Mouse (Mus musculus) hindbrain, embryonic 13.5 days (tissue): ENCODE results near the gene Tnik. TPM values are rescaled to one million over a fixed set of nuclear protein-coding genes. Genes with fewer than 3 reads are reported as not detected.
A peak's percentile ranks its signal among the peaks of the same experiment; 100 is the strongest.

ENCODE experiments used
- ATAC-seq: fragments of 200-750 bp; cut with Nextera tagmentation; 2 replicates; pipeline ENCODE4 v1.8.0; 2017; ENCODE audit warnings: moderate TSS enrichment; ENCODE audit not compliant: low FRiP score
- H3K27ac ChIP-seq: fragments of 300-500 bp; sonication (generic); 2 replicates; pipeline ENCODE4 v1.5.1; 2015; ENCODE audit warnings: inconsistent platforms, mild to moderate bottlenecking, moderate library complexity
- H3K27me3 ChIP-seq: fragments of 300-500 bp; sonication (generic); 2 replicates; pipeline ENCODE4 v1.6.1; 2015; ENCODE audit warnings: mild to moderate bottlenecking, inconsistent platforms
- H3K36me3 ChIP-seq: fragments of 300-500 bp; sonication (generic); 2 replicates; pipeline ENCODE4 v1.6.1; 2015; ENCODE audit warnings: mild to moderate bottlenecking, inconsistent platforms
- H3K4me1 ChIP-seq: fragments of 300-500 bp; sonication (generic); replicated peaks from 2 replicates; pipeline ENCODE4 v1.6.1; 2015; ENCODE audit warnings: inconsistent platforms
- H3K4me2 ChIP-seq: fragments of 300-500 bp; sonication (generic); 2 replicates; pipeline ENCODE4 v1.6.1; 2015; ENCODE audit warnings: inconsistent platforms, mild to moderate bottlenecking, moderate library complexity
- H3K4me3 ChIP-seq: fragments of 300-500 bp; sonication (generic); 2 replicates; pipeline ENCODE4 v1.5.1; 2015; ENCODE audit warnings: mild to moderate bottlenecking, inconsistent platforms
- H3K9ac ChIP-seq: fragments of 300-500 bp; sonication (generic); 2 replicates; pipeline ENCODE4 v1.6.1; 2015; ENCODE audit warnings: mild to moderate bottlenecking, inconsistent platforms
- H3K9me3 ChIP-seq: fragments of 300-500 bp; sonication (generic); 2 replicates; pipeline ENCODE4 v1.6.1; 2016; ENCODE audit warnings: inconsistent platforms
- WGBS: fragments of 180-500 bp; shearing (Covaris S2); methylation state at CpG from one replicate; pipeline ENCODE4 v1.1.7; 2015; 5-methylcytosine and 5-hydroxymethylcytosine counted together
- polyA plus RNA-seq: library from polyadenylated mRNA; unstranded; fragments of >200 nt; fragmentation: Nextera tagmentation; extraction: Ambion mirVana; gene quantifications from 2 replicates; pipeline ENCODE4 v1.2.1, GENCODE M21; 2015

The Tnik gene
- polyA plus RNA-seq, 1 experiment from 2014 or later: 73.6 TPM

- no peak for ATAC-seq
- H3K9me3 ChIP-seq: no peaks in the 10 kb centered on the region
- no peaks in the 10 kb centered on the region for H3K4me1 ChIP-seq
- H3K4me2 ChIP-seq: no peak overlapping the region
- H3K27ac ChIP-seq: no peak overlapping the region
- H3K36me3 ChIP-seq: no peaks in the 10 kb centered on the region
- no peaks in the 10 kb centered on the region for H3K27me3 ChIP-seq
- WGBS: 92% methylated on average over 4 of the region's 4 CpGs
- no peak overlapping the region for H3K9ac ChIP-seq
- no peak overlapping the region for H3K4me3 ChIP-seq
These were observed 26.3 kb upstream of the Tnik start for GRCm38 (mm10) chr3:28236689-28237088.

- whole genome bisulfite sequencing: 69% methylated on average over 2 of the region's 2 CpGs
These were observed 24.9 kb upstream of the Tnik start for GRCm38 (mm10) chr3:28238136-28238535.

GRCm38 (mm10) chr3:28242561-28242960 lies 20.5 kb upstream of the Tnik start:
- no peak overlapping the region for H3K9ac ChIP-seq
- no peak overlapping the region for H3K27ac ChIP-seq
- H3K36me3 ChIP-seq: no peaks in the 10 kb centered on the region
- whole genome bisulfite sequencing: 87% methylated on average over 2 of the region's 2 CpGs
- no peak overlapping the region for H3K4me3 ChIP-seq
- no peaks in the 10 kb centered on the region for H3K4me1 ChIP-seq
- H3K4me2 ChIP-seq: no peak overlapping the region
- no peak for ATAC-seq
- H3K27me3 ChIP-seq: no peaks in the 10 kb centered on the region
- H3K9me3 ChIP-seq: no peaks in the 10 kb centered on the region

More at GRCm38 (mm10) chr3:28238136-28238535, 24.9 kb upstream of the Tnik start:
- H3K4me3 ChIP-seq: no peak overlapping the region
- H3K9me3 ChIP-seq: no peaks in the 10 kb centered on the region
- no peaks in the 10 kb centered on the region for H3K36me3 ChIP-seq
- no peak overlapping the region for H3K27ac ChIP-seq
- no peaks in the 10 kb centered on the region for H3K4me1 ChIP-seq
- no peak overlapping the region for H3K4me2 ChIP-seq
- H3K27me3 ChIP-seq: no peaks in the 10 kb centered on the region
- no peak overlapping the region for H3K9ac ChIP-seq
- no peak for ATAC-seq

GRCm38 (mm10) chr3:28244244-28244890 lies 18.6 kb upstream of the Tnik start:
- Histone ChIP-seq H3K27ac (no peak overlapping the region), H3K4me3 (no peak overlapping the region), H3K9me3 (no peaks in the 10 kb centered on the region), H3K27me3 (no peaks in the 10 kb centered on the region), H3K36me3 (no peaks in the 10 kb centered on the region), H3K9ac (no peak overlapping the region), H3K4me1 (no peaks in the 10 kb centered on the region), H3K4me2 (no peak overlapping the region)
- no peak for ATAC-seq
- 80% methylated on average over 5 of the region's 5 CpGs for WGBS

- Histone ChIP-seq H3K9ac (no peak overlapping the region), H3K4me1 (no peaks in the 10 kb centered on the region), H3K9me3 (no peaks in the 10 kb centered on the region), H3K27me3 (no peaks in the 10 kb centered on the region), H3K4me2 (no peak overlapping the region), H3K36me3 (no peaks in the 10 kb centered on the region), H3K27ac (no peak overlapping the region), H3K4me3 (no peak overlapping the region)
- ATAC-seq: no peak
- 69% methylated on average over 3 of the region's 3 CpGs for WGBS
These were observed 14.6 kb upstream of the Tnik start for GRCm38 (mm10) chr3:28248255-28248957.

- WGBS: 90% methylated on average over 7 of the region's 7 CpGs
- H3K27me3 ChIP-seq: no peaks in the 10 kb centered on the region
- no peaks in the 10 kb centered on the region for H3K4me1 ChIP-seq
- no peak overlapping the region for H3K4me3 ChIP-seq
- no peak for ATAC-seq
- no peak overlapping the region for H3K27ac ChIP-seq
- no peaks in the 10 kb centered on the region for H3K9me3 ChIP-seq
- no peak overlapping the region for H3K9ac ChIP-seq
- H3K4me2 ChIP-seq: no peak overlapping the region
- no peaks in the 10 kb centered on the region for H3K36me3 ChIP-seq
These were observed 7.3 kb upstream of the Tnik start for GRCm38 (mm10) chr3:28255711-28256110.

GRCm38 (mm10) chr3:28262371-28263001 lies 528 bp upstream of the Tnik start:
- H3K36me3 ChIP-seq: no peaks in the 10 kb centered on the region
- peak overlapping the region; percentile 80 for H3K4me2 ChIP-seq
- peak overlapping the region; percentile 97 for H3K27ac ChIP-seq
- peak overlapping the region; percentile 98 for H3K9ac ChIP-seq
- no peaks in the 10 kb centered on the region for H3K27me3 ChIP-seq
- H3K4me3 ChIP-seq: peak overlapping the region; percentile 82
- no peaks in the 10 kb centered on the region for H3K9me3 ChIP-seq
- WGBS: under 1% methylated on average over 32 of the region's 33 CpGs
- peak; percentile 67 for ATAC-seq
- peaks cover 31% of the 10 kb centered on the region for H3K4me1 ChIP-seq

GRCm38 (mm10) chr3:28263948-28264840 lies 1.2 kb downstream of the Tnik start:
- Histone ChIP-seq H3K27ac (peak overlapping the region; percentile 97), H3K4me3 (peak overlapping the region; percentile 82), H3K9me3 (no peaks in the 10 kb centered on the region), H3K27me3 (no peaks in the 10 kb centered on the region), H3K36me3 (no peaks in the 10 kb centered on the region), H3K4me2 (peak overlapping the region; percentile 80), H3K9ac (peak overlapping the region; percentile 98), H3K4me1 (peaks cover 46% of the 10 kb centered on the region)
- ATAC-seq: peak; percentile 30
- 2% methylated on average over 26 of the region's 26 CpGs for whole genome bisulfite sequencing

GRCm38 (mm10) chr3:28264841-28265150 lies 1.8 kb downstream of the Tnik start:
- H3K36me3 ChIP-seq: no peaks in the 10 kb centered on the region
- 15% methylated on average over 5 of the region's 5 CpGs for WGBS
- H3K9ac ChIP-seq: peak overlapping the region; percentile 98
- no peaks in the 10 kb centered on the region for H3K27me3 ChIP-seq
- ATAC-seq: no peak
- peak overlapping the region; percentile 97 for H3K27ac ChIP-seq
- no peaks in the 10 kb centered on the region for H3K9me3 ChIP-seq
- peak overlapping the region; percentile 80 for H3K4me2 ChIP-seq
- peak overlapping the region; percentile 82 for H3K4me3 ChIP-seq
- peaks cover 52% of the 10 kb centered on the region for H3K4me1 ChIP-seq

- H3K4me3 ChIP-seq: peak overlapping the region; percentile 82
- 20% methylated on average over 4 of the region's 4 CpGs for WGBS
- peak; percentile 29; the same call in 1 of the 2 replicates for ATAC-seq
- H3K27me3 ChIP-seq: no peaks in the 10 kb centered on the region
- peak overlapping the region; percentile 98 for H3K9ac ChIP-seq
- H3K9me3 ChIP-seq: no peaks in the 10 kb centered on the region
- H3K4me2 ChIP-seq: peak overlapping the region; percentile 80
- peaks cover 56% of the 10 kb centered on the region for H3K4me1 ChIP-seq
- H3K27ac ChIP-seq: peak overlapping the region; percentile 97
- no peaks in the 10 kb centered on the region for H3K36me3 ChIP-seq
These were observed 2.2 kb downstream of the Tnik start for GRCm38 (mm10) chr3:28265183-28265582.

GRCm38 (mm10) chr3:28265656-28266055 lies 2.6 kb downstream of the Tnik start:
- peak overlapping the region; percentile 82 for H3K4me3 ChIP-seq
- no peaks in the 10 kb centered on the region for H3K9me3 ChIP-seq
- H3K4me2 ChIP-seq: peak overlapping the region; percentile 80
- H3K4me1 ChIP-seq: peaks cover 61% of the 10 kb centered on the region
- no peaks in the 10 kb centered on the region for H3K36me3 ChIP-seq
- H3K9ac ChIP-seq: peak overlapping the region; percentile 98
- whole genome bisulfite sequencing: 54% methylated on average over 5 of the region's 5 CpGs
- peak overlapping the region; percentile 97 for H3K27ac ChIP-seq
- ATAC-seq: no peak
- no peaks in the 10 kb centered on the region for H3K27me3 ChIP-seq

- no peaks in the 10 kb centered on the region for H3K36me3 ChIP-seq
- no peak overlapping the region for H3K27ac ChIP-seq
- H3K4me3 ChIP-seq: peak overlapping the region; percentile 82; the same call in 1 of the 2 replicates
- no peaks in the 10 kb centered on the region for H3K9me3 ChIP-seq
- peak overlapping the region; percentile 80 for H3K4me2 ChIP-seq
- ATAC-seq: no peak
- WGBS: 67% methylated on average over 7 of the region's 7 CpGs
- H3K9ac ChIP-seq: no peak overlapping the region
- peaks cover 73% of the 10 kb centered on the region for H3K4me1 ChIP-seq
- H3K27me3 ChIP-seq: no peaks in the 10 kb centered on the region
These were observed 4.2 kb downstream of the Tnik start for GRCm38 (mm10) chr3:28267211-28267610.
